Mouse (Mus musculus) heart, embryonic 14.5 days (tissue): ENCODE results near the gene Zswim5. TPM values are rescaled to one million over a fixed set of nuclear protein-coding genes. Genes with fewer than 3 reads are reported as not detected.

Source experiments
- ATAC-seq: fragments of 200-750 bp; cut with Nextera tagmentation; 2 replicates; pipeline ENCODE4 v1.8.0; 2017; ENCODE audit warnings: low read depth, moderate TSS enrichment; ENCODE audit not compliant: insufficient number of reproducible peaks, insufficient read depth, low FRiP score
- H3K27ac ChIP-seq, 2 experiments: fragments of 200-500 bp in 1 of 2; fragments of 300-500 bp in 1 of 2; sonication (generic) in 1 of 2; replicated peaks in 1 of 2; 2 replicates each; pipeline ENCODE4 v1.5.1; 2012 to 2014; ENCODE audit warnings: low read depth in 2 of 2, low read length in 2 of 2, control low read depth in 1 of 2, mild to moderate bottlenecking in 1 of 2, mixed read lengths in 1 of 2; ENCODE audit not compliant: control insufficient read depth in 1 of 2, insufficient read depth in 1 of 2
- H3K27me3 ChIP-seq: fragments of 300-500 bp; sonication (generic); 2 replicates; pipeline ENCODE4 v1.6.1; 2014; ENCODE audit warnings: mild to moderate bottlenecking, low read length, control low read depth; ENCODE audit not compliant: control insufficient read depth, insufficient read depth
- H3K36me3 ChIP-seq: fragments of 300-500 bp; sonication (generic); 2 replicates; pipeline ENCODE4 v1.6.1; 2014; ENCODE audit warnings: mild to moderate bottlenecking, control low read depth, low read length, mixed read lengths; ENCODE audit not compliant: control insufficient read depth, insufficient read depth
- H3K4me1 ChIP-seq, 2 experiments: fragments of 200-500 bp in 1 of 2; fragments of 300-500 bp in 1 of 2; sonication (generic) in 1 of 2; 2 replicates each; pipeline ENCODE4 v1.6.1; 2012 to 2014; ENCODE audit warnings: low read length in 2 of 2, control low read depth in 1 of 2, mixed read lengths in 1 of 2; ENCODE audit not compliant: control insufficient read depth in 2 of 2, insufficient read depth in 2 of 2
- H3K4me2 ChIP-seq: fragments of 300-500 bp; sonication (generic); 2 replicates; pipeline ENCODE4 v1.6.1; 2014; ENCODE audit warnings: mild to moderate bottlenecking, low read length
- H3K4me3 ChIP-seq, 2 experiments: fragments of 200-500 bp in 1 of 2; fragments of 300-500 bp in 1 of 2; sonication (generic) in 1 of 2; 2 replicates each; pipeline ENCODE4 v1.5.1; 2012 to 2014; ENCODE audit warnings: low read length in 2 of 2, mild to moderate bottlenecking in 2 of 2, control low read depth in 1 of 2, low read depth in 1 of 2, moderate library complexity in 1 of 2; ENCODE audit not compliant: control insufficient read depth in 1 of 2, insufficient read depth in 1 of 2
- H3K9ac ChIP-seq: fragments of 300-500 bp; sonication (generic); 2 replicates; pipeline ENCODE4 v1.6.1; 2014; ENCODE audit warnings: mild to moderate bottlenecking, low read length
- H3K9me3 ChIP-seq: fragments of 300-500 bp; sonication (generic); 2 replicates; pipeline ENCODE4 v1.6.1; 2016; ENCODE audit warnings: low read length, control low read depth; ENCODE audit not compliant: control insufficient read depth
- WGBS: fragments of 180-500 bp; shearing (Covaris S2); extraction: QIAGEN DNeasy Blood & Tissue Kit; methylation state at CpG from one replicate; pipeline ENCODE4 v1.1.7; 2014; 5-methylcytosine and 5-hydroxymethylcytosine counted together
- polyA plus RNA-seq: library from polyadenylated mRNA; unstranded; fragments of >200 nt; fragmentation: Nextera tagmentation; extraction: Ambion mirVana; gene quantifications from 2 replicates; pipeline ENCODE4 v1.2.1, GENCODE M21; 2014

The Zswim5 gene
- polyA plus RNA-seq, 1 experiment from 2014 or later: 0.80 TPM

GRCm38 (mm10) chr4:116913318-116913717, 36.1 kb downstream of the Zswim5 start:
- Histone ChIP-seq H3K27ac (no peak overlapping the region), H3K9ac (no peak overlapping the region), H3K4me1 (no peaks in the 10 kb centered on the region), H3K9me3 (no peaks in the 10 kb centered on the region), H3K4me2 (no peak overlapping the region), H3K4me3 (no peak overlapping the region), H3K36me3 (no peaks in the 10 kb centered on the region), H3K27me3 (no peaks in the 10 kb centered on the region)
- 76% methylated on average over 2 of the region's 2 CpGs for WGBS
- no peak for ATAC-seq

- H3K4me1 ChIP-seq: no peaks in the 10 kb centered on the region
- H3K27me3 ChIP-seq: no peaks in the 10 kb centered on the region
- no peaks in the 10 kb centered on the region for H3K36me3 ChIP-seq
- ATAC-seq: no peak
- H3K27ac ChIP-seq: no peak overlapping the region
- 57% methylated on average over 4 of the region's 4 CpGs for WGBS
- no peak overlapping the region for H3K4me3 ChIP-seq
- no peak overlapping the region for H3K4me2 ChIP-seq
- no peaks in the 10 kb centered on the region for H3K9me3 ChIP-seq
- H3K9ac ChIP-seq: no peak overlapping the region
Measured at GRCm38 (mm10) chr4:116928006-116928651, 51.0 kb downstream of the Zswim5 start.

GRCm38 (mm10) chr4:116939585-116939984, 62.4 kb downstream of the Zswim5 start:
- no peak overlapping the region for H3K27ac ChIP-seq
- no peaks in the 10 kb centered on the region for H3K36me3 ChIP-seq
- H3K27me3 ChIP-seq: no peaks in the 10 kb centered on the region
- no peaks in the 10 kb centered on the region for H3K4me1 ChIP-seq
- no peak overlapping the region for H3K9ac ChIP-seq
- no peaks in the 10 kb centered on the region for H3K9me3 ChIP-seq
- no peak for ATAC-seq
- no peak overlapping the region for H3K4me2 ChIP-seq
- no peak overlapping the region for H3K4me3 ChIP-seq
- 78% methylated on average over 4 of the region's 4 CpGs for WGBS

- no peak for ATAC-seq
- no peak overlapping the region for H3K27ac ChIP-seq
- 59% methylated on average over 2 of the region's 2 CpGs for WGBS
- H3K4me2 ChIP-seq: no peak overlapping the region
- no peaks in the 10 kb centered on the region for H3K36me3 ChIP-seq
- H3K27me3 ChIP-seq: no peaks in the 10 kb centered on the region
- no peak overlapping the region for H3K4me3 ChIP-seq
- H3K9me3 ChIP-seq: no peaks in the 10 kb centered on the region
- H3K9ac ChIP-seq: no peak overlapping the region
- no peaks in the 10 kb centered on the region for H3K4me1 ChIP-seq
Measured at GRCm38 (mm10) chr4:116942695-116943094, 65.5 kb downstream of the Zswim5 start.

GRCm38 (mm10) chr4:116944055-116944454, 66.9 kb downstream of the Zswim5 start:
- Histone ChIP-seq H3K27me3 (no peaks in the 10 kb centered on the region), H3K4me3 (no peak overlapping the region), H3K9ac (no peak overlapping the region), H3K9me3 (no peaks in the 10 kb centered on the region), H3K4me1 (no peaks in the 10 kb centered on the region), H3K27ac (no peak overlapping the region), H3K4me2 (no peak overlapping the region), H3K36me3 (no peaks in the 10 kb centered on the region)
- no peak for ATAC-seq
- WGBS: 63% methylated on average over 5 of the region's 5 CpGs

GRCm38 (mm10) chr4:116951642-116952041, 74.5 kb downstream of the Zswim5 start:
- Histone ChIP-seq H3K9ac (no peak overlapping the region), H3K4me3 (no peak overlapping the region), H3K36me3 (no peaks in the 10 kb centered on the region), H3K27ac (no peak overlapping the region), H3K4me2 (no peak overlapping the region), H3K4me1 (no peaks in the 10 kb centered on the region), H3K9me3 (no peaks in the 10 kb centered on the region), H3K27me3 (no peaks in the 10 kb centered on the region)
- ATAC-seq: no peak
- WGBS: 25% methylated on average over 1 of the region's 1 CpGs

GRCm38 (mm10) chr4:116954951-116955350, 77.8 kb downstream of the Zswim5 start:
- no peak overlapping the region for H3K4me2 ChIP-seq
- no peak overlapping the region for H3K9ac ChIP-seq
- H3K4me3 ChIP-seq: no peak overlapping the region
- no peaks in the 10 kb centered on the region for H3K9me3 ChIP-seq
- no peaks in the 10 kb centered on the region for H3K27me3 ChIP-seq
- no peaks in the 10 kb centered on the region for H3K36me3 ChIP-seq
- 89% methylated on average over 7 of the region's 7 CpGs for WGBS
- ATAC-seq: no peak
- no peak overlapping the region for H3K27ac ChIP-seq
- H3K4me1 ChIP-seq: no peaks in the 10 kb centered on the region

GRCm38 (mm10) chr4:116976503-116976902, 99.3 kb downstream of the Zswim5 start:
- ATAC-seq: no peak
- Histone ChIP-seq H3K4me2 (no peak overlapping the region), H3K9ac (no peak overlapping the region), H3K9me3 (no peaks in the 10 kb centered on the region), H3K27me3 (no peaks in the 10 kb centered on the region), H3K27ac (no peak overlapping the region), H3K4me3 (no peak overlapping the region), H3K36me3 (0 out of 2 replicates have a peak, but pooled peaks cover 5% of the 10 kb centered on the region), H3K4me1 (no peaks in the 10 kb centered on the region)
- 65% methylated on average over 2 of the region's 2 CpGs for WGBS
